Mouse (Mus musculus): ENCODE results near the gene Hist2h2be. TPM values are rescaled to one million over a fixed set of nuclear protein-coding genes. Genes with fewer than 3 reads are reported as not detected.
"Not testable (repeated sequence)": the region's sequence is repeated elsewhere in the genome, so short reads cannot be mapped to it uniquely, and the experiment has no call there.

The Hist2h2be gene
- polyA plus RNA-seq, 1 experiment from 2014 or later: 7.2 TPM

- ATAC-seq (ENCODE audit: insufficient number of reproducible peaks, low FRiP score, low TSS enrichment, low read depth): peak; percentile 88
- Histone ChIP-seq H3K27ac (replicated peaks; ENCODE audit: low read depth, low read length) (peak within 1 kb of the TSS; percentile 98), H3K4me2 (ENCODE audit: low read depth, severe bottlenecking) (peak within 1 kb of the TSS; percentile 59), H3K9ac (ENCODE audit: low read length) (peak within 1 kb of the TSS; percentile 93), H3K36me3 (ENCODE audit: control insufficient read depth, insufficient read depth, low read length) (no peaks in the 10 kb centered on the region), H3K4me3 (ENCODE audit: low read depth, low read length) (peak within 1 kb of the TSS; percentile 61), H3K27me3 (ENCODE audit: control insufficient read depth, insufficient read depth, low read length) (no peaks in the 10 kb centered on the region), H3K4me1 (ENCODE audit: control insufficient read depth, insufficient read depth, low read length) (peaks cover 12% of the 10 kb centered on the region), H3K9me3 (ENCODE audit: control insufficient read depth, low read length) (no peaks in the 10 kb centered on the region)
- under 1% methylated on average over 37 of the region's 37 CpGs for WGBS
- no peak for DNase-seq (ENCODE audit: low spot score)
These were observed 1.2 kb upstream of the Hist2h2be start, which contains the start of the genes Bola1 and Hist2h2ab for GRCm38 (mm10) chr3:96219661-96220130. TSS of gene Bola1 (minus strand) at chr3:96219709. TSS of gene Hist2h2ab (plus strand) at chr3:96219865.

- not testable (repeated sequence) for H3K36me3 ChIP-seq (ENCODE audit: control insufficient read depth, insufficient read depth, low read length); ATAC-seq (ENCODE audit: insufficient number of reproducible peaks, low FRiP score, low TSS enrichment, low read depth); H3K27me3 ChIP-seq (ENCODE audit: control insufficient read depth, insufficient read depth, low read length); H3K9me3 ChIP-seq (ENCODE audit: control insufficient read depth, low read length)
- Histone ChIP-seq H3K9ac (ENCODE audit: low read length) (peak overlapping the region; percentile 93), H3K4me2 (ENCODE audit: low read depth, severe bottlenecking) (peak overlapping the region; percentile 59), H3K27ac (replicated peaks; ENCODE audit: low read depth, low read length) (peak overlapping the region; percentile 98), H3K4me1 (ENCODE audit: control insufficient read depth, insufficient read depth, low read length) (peaks cover 12% of the 10 kb centered on the region), H3K4me3 (ENCODE audit: low read depth, low read length) (peak overlapping the region; percentile 61)
- peak; percentile 82 for DNase-seq (ENCODE audit: low spot score)
- under 1% methylated on average over 26 of the region's 47 CpGs for WGBS
These were observed 671 bp upstream of the Hist2h2be start for GRCm38 (mm10) chr3:96220131-96220764.

GRCm38 (mm10) chr3:96221640-96222038, 720 bp downstream of the Hist2h2be start:
- DNase-seq (ENCODE audit: low spot score) (peak; percentile 45), ATAC-seq (ENCODE audit: insufficient number of reproducible peaks, low FRiP score, low TSS enrichment, low read depth) (no peak)
- Histone ChIP-seq H3K4me2 (ENCODE audit: low read depth, severe bottlenecking) (peak overlapping the region; percentile 59), H3K27ac (replicated peaks; ENCODE audit: low read depth, low read length) (peak overlapping the region; percentile 98), H3K27me3 (ENCODE audit: control insufficient read depth, insufficient read depth, low read length) (no peaks in the 10 kb centered on the region), H3K4me1 (ENCODE audit: control insufficient read depth, insufficient read depth, low read length) (peaks cover 12% of the 10 kb centered on the region), H3K9me3 (ENCODE audit: control insufficient read depth, low read length) (no peaks in the 10 kb centered on the region), H3K4me3 (ENCODE audit: low read depth, low read length) (peak overlapping the region; percentile 61), H3K36me3 (ENCODE audit: control insufficient read depth, insufficient read depth, low read length) (no peaks in the 10 kb centered on the region), H3K9ac (ENCODE audit: low read length) (peak overlapping the region; percentile 53)
- WGBS: 32% methylated on average over 9 of the region's 9 CpGs

GRCm38 (mm10) chr3:96222774-96223173, 1.9 kb downstream of the Hist2h2be start:
- no peaks in the 10 kb centered on the region for H3K27me3 ChIP-seq (ENCODE audit: control insufficient read depth, insufficient read depth, low read length)
- H3K4me2 ChIP-seq (ENCODE audit: low read depth, severe bottlenecking): 0 out of 2 replicates have a peak overlapping the region, but pooled peaks have one; percentile 2
- ATAC-seq (ENCODE audit: insufficient number of reproducible peaks, low FRiP score, low TSS enrichment, low read depth): no peak
- H3K9me3 ChIP-seq (ENCODE audit: control insufficient read depth, low read length): no peaks in the 10 kb centered on the region
- no peak overlapping the region for H3K4me3 ChIP-seq (ENCODE audit: low read depth, low read length)
- H3K27ac ChIP-seq (replicated peaks; ENCODE audit: low read depth, low read length): no peak overlapping the region
- H3K9ac ChIP-seq (ENCODE audit: low read length): no peak overlapping the region
- WGBS: 91% methylated on average over 4 of the region's 4 CpGs
- H3K4me1 ChIP-seq (ENCODE audit: control insufficient read depth, insufficient read depth, low read length): peaks cover 12% of the 10 kb centered on the region
- DNase-seq (ENCODE audit: low spot score): no peak
- no peaks in the 10 kb centered on the region for H3K36me3 ChIP-seq (ENCODE audit: control insufficient read depth, insufficient read depth, low read length)

GRCm38 (mm10) chr3:96225421-96225820, 4.5 kb downstream of the Hist2h2be start:
- Histone ChIP-seq H3K27ac (replicated peaks; ENCODE audit: low read depth, low read length) (no peak overlapping the region), H3K27me3 (ENCODE audit: control insufficient read depth, insufficient read depth, low read length) (no peaks in the 10 kb centered on the region), H3K4me3 (ENCODE audit: low read depth, low read length) (no peak overlapping the region), H3K9ac (ENCODE audit: low read length) (no peak overlapping the region), H3K4me1 (ENCODE audit: control insufficient read depth, insufficient read depth, low read length) (peaks cover 12% of the 10 kb centered on the region), H3K36me3 (ENCODE audit: control insufficient read depth, insufficient read depth, low read length) (no peaks in the 10 kb centered on the region), H3K4me2 (ENCODE audit: low read depth, severe bottlenecking) (no peak overlapping the region), H3K9me3 (ENCODE audit: control insufficient read depth, low read length) (no peaks in the 10 kb centered on the region)
- ATAC-seq (ENCODE audit: insufficient number of reproducible peaks, low FRiP score, low TSS enrichment, low read depth): no peak
- DNase-seq (ENCODE audit: low spot score): no peak
- WGBS: 54% methylated on average over 2 of the region's 2 CpGs

- WGBS: 69% methylated on average over 8 of the region's 8 CpGs
- no peak overlapping the region for H3K27ac ChIP-seq (replicated peaks; ENCODE audit: low read depth, low read length)
- DNase-seq (ENCODE audit: low spot score) (no peak), ATAC-seq (ENCODE audit: insufficient number of reproducible peaks, low FRiP score, low TSS enrichment, low read depth) (no peak)
- H3K36me3 ChIP-seq (ENCODE audit: control insufficient read depth, insufficient read depth, low read length): no peaks in the 10 kb centered on the region
- no peaks in the 10 kb centered on the region for H3K27me3 ChIP-seq (ENCODE audit: control insufficient read depth, insufficient read depth, low read length)
- no peaks in the 10 kb centered on the region for H3K9me3 ChIP-seq (ENCODE audit: control insufficient read depth, low read length)
- no peak overlapping the region for H3K4me2 ChIP-seq (ENCODE audit: low read depth, severe bottlenecking)
- peaks cover 7% of the 10 kb centered on the region; the same call in 1 of the 2 replicates for H3K4me1 ChIP-seq (ENCODE audit: control insufficient read depth, insufficient read depth, low read length)
- no peak overlapping the region for H3K4me3 ChIP-seq (ENCODE audit: low read depth, low read length)
- no peak overlapping the region for H3K9ac ChIP-seq (ENCODE audit: low read length)
These were observed 6.1 kb downstream of the Hist2h2be start for GRCm38 (mm10) chr3:96226695-96227648.

- 56% methylated on average over 2 of the region's 2 CpGs for WGBS
- no peaks in the 10 kb centered on the region for H3K9me3 ChIP-seq (ENCODE audit: control insufficient read depth, low read length)
- no peak overlapping the region for H3K4me2 ChIP-seq (ENCODE audit: low read depth, severe bottlenecking)
- no peak for DNase-seq (ENCODE audit: low spot score)
- H3K27ac ChIP-seq (replicated peaks; ENCODE audit: low read depth, low read length): no peak overlapping the region
- H3K9ac ChIP-seq (ENCODE audit: low read length): no peak overlapping the region
- H3K36me3 ChIP-seq (ENCODE audit: control insufficient read depth, insufficient read depth, low read length): no peaks in the 10 kb centered on the region
- H3K4me3 ChIP-seq (ENCODE audit: low read depth, low read length): no peak overlapping the region
- no peaks in the 10 kb centered on the region for H3K27me3 ChIP-seq (ENCODE audit: control insufficient read depth, insufficient read depth, low read length)
- no peaks in the 10 kb centered on the region for H3K4me1 ChIP-seq (ENCODE audit: control insufficient read depth, insufficient read depth, low read length)
- no peak for ATAC-seq (ENCODE audit: insufficient number of reproducible peaks, low FRiP score, low TSS enrichment, low read depth)
These were observed 7.9 kb downstream of the Hist2h2be start for GRCm38 (mm10) chr3:96228828-96229227.

- Histone ChIP-seq H3K27me3 (ENCODE audit: control insufficient read depth, insufficient read depth, low read length) (no peaks in the 10 kb centered on the region), H3K9me3 (ENCODE audit: control insufficient read depth, low read length) (no peaks in the 10 kb centered on the region), H3K9ac (ENCODE audit: low read length) (no peak overlapping the region), H3K27ac (replicated peaks; ENCODE audit: low read depth, low read length) (no peak overlapping the region), H3K4me1 (ENCODE audit: control insufficient read depth, insufficient read depth, low read length) (no peaks in the 10 kb centered on the region), H3K36me3 (ENCODE audit: control insufficient read depth, insufficient read depth, low read length) (no peaks in the 10 kb centered on the region), H3K4me2 (ENCODE audit: low read depth, severe bottlenecking) (no peak overlapping the region), H3K4me3 (ENCODE audit: low read depth, low read length) (no peak overlapping the region)
- DNase-seq (ENCODE audit: low spot score) (no peak), ATAC-seq (ENCODE audit: insufficient number of reproducible peaks, low FRiP score, low TSS enrichment, low read depth) (no peak)
- WGBS: 85% methylated on average over 2 of the region's 2 CpGs
These were observed 9.5 kb downstream of the Hist2h2be start for GRCm38 (mm10) chr3:96230404-96230803.

All from limb, embryonic 11.5 days (tissue).